Mouse (Mus musculus): Measurements from ENCODE around the gene Wscd2. TPM values are rescaled to one million over a fixed set of nuclear protein-coding genes. Genes with fewer than 3 reads are reported as not detected.

The Wscd2 gene
- total RNA-seq (2021) (under 1 TPM; 0.26 to 0.34 TPM), polyA plus RNA-seq (2012; rRNA removed) (0.82 and 1.5 TPM in 2 replicates)
- long read RNA-seq, full-length matches to known transcripts: 1 of 1 reads
- long read RNA-seq, partial matches to known transcripts: 0 of 1 reads
- long read RNA-seq, other reads (novel, unspliced or antisense): 0 of 1 reads

DNA sequence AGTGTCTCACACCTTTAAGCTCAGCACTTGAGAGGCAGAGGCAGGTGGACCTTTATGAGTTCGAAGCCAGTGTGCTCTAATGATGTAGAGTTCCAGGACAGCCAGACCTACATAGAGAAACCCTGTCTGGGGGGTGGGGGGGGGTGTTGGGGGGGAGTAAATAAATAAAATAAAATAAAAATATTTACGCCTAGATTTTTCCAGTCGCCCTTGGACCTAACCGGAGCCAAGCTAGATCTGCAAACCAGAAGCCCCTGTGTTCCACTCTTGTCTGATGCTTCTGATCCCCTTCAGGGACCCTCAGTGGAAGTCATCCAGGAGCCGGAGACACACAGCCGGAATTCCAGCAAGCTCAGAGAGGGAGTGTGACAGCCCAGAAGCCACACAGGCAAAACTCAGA, at the start of gene Wscd2:
Gene Wscd2, plus strand, starts transcription at position 301 of the 400 bp plus-strand sequence.
- WGBS: 59% methylated on average over 6 of the region's 6 CpGs
- Histone ChIP-seq H3K4me3 (peak within 1 kb of the TSS; percentile 11; the same call in 1 of the 2 replicates), H3K4me1 (ENCODE audit: control insufficient read depth, insufficient read depth, low read length) (no peaks in the 10 kb centered on the region), H3K27me3 (ENCODE audit: control insufficient read depth, insufficient read depth, low read length) (peaks cover 5% of the 10 kb centered on the region), H3K79me2 (replicated peaks; ENCODE audit: control insufficient read depth, insufficient read depth, low read length) (no peaks in the 10 kb centered on the region), H3K9ac (ENCODE audit: low read depth, low read length) (no peak within 1 kb of the TSS), H3K27ac (no peak within 1 kb of the TSS), H3K36me3 (ENCODE audit: control insufficient read depth, insufficient read depth, low read length) (no peaks in the 10 kb centered on the region)
- intact Hi-C loops (cut with DNase I): no loop called here
- TF ChIP-seq EP300 (IDR thresholded peaks at IDR 0.05; ENCODE audit: insufficient read depth, low read depth, low read length) (no peak), CTCF (IDR thresholded peaks at IDR 0.05) (no peak), POLR2A (IDR thresholded peaks at IDR 0.05; ENCODE audit: insufficient read depth, low read depth, low read length) (no peak)
- DNase-seq: no peak

DNA sequence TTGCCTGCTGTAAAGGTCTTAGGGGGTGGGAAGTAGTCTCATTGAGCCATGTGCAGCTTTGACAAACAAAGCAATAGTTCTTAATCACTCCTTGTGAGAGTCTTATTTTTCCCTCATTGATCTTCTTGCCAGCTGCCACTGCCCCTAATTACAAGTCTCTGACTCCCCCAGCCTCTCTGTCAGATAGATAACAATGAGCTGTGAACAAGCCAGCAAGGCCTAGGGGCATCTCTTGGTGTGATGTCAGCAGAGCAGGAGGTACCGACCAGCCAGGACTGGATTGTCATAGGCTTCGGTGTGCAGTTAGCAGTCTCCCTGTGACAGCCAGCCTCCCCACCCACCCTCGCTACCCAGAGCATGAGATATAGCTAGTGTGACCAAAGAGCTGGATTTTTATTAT, 48.0 kb upstream of the Wscd2 start:
- TF ChIP-seq CTCF (IDR thresholded peaks at IDR 0.05) (no peak), EP300 (IDR thresholded peaks at IDR 0.05; ENCODE audit: insufficient read depth, low read depth, low read length) (no peak), POLR2A (IDR thresholded peaks at IDR 0.05; ENCODE audit: insufficient read depth, low read depth, low read length) (no peak)
- Histone ChIP-seq H3K9ac (ENCODE audit: low read depth, low read length) (no peak overlapping the region), H3K79me2 (replicated peaks; ENCODE audit: control insufficient read depth, insufficient read depth, low read length) (no peaks in the 10 kb centered on the region), H3K36me3 (ENCODE audit: control insufficient read depth, insufficient read depth, low read length) (no peaks in the 10 kb centered on the region), H3K27ac (no peak overlapping the region), H3K4me3 (no peak overlapping the region), H3K4me1 (ENCODE audit: control insufficient read depth, insufficient read depth, low read length) (no peaks in the 10 kb centered on the region), H3K27me3 (ENCODE audit: control insufficient read depth, insufficient read depth, low read length) (no peaks in the 10 kb centered on the region)
- WGBS: 59% methylated on average over 3 of the region's 3 CpGs
- intact Hi-C loops (cut with DNase I): no loop called here
- no peak for DNase-seq

DNA sequence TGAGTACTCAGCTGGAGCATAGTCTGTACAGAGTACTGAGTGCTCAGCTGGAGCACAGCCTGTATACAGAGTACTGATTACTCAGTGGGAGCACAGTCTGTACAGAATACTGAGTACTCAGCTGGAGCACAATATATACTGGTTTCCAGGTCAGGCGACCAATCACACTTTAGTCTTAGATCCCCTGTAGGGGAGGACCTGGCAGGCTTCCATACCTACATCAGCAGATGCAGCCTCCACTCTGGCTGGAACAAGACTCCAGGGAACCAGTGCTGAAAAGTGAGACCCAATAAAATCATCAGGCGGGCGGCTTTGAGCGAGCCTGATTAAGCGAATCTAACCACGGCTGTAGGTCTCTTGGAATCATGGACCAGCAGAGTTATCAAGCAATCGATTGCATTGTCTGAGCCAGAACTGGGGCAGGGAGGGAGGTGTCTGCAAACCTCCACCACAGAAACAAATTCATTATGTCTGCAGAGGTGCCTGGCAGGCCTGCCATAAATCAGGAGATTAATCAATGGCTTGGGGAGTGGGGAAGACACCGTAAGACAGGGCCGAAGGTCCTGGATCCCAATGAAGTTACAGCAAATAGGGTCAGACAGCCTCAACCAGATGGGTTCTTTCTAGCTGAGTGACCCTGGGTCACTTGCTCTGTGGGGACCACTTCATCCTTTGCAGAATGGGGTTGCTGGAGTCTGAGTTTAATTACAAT, 42.0 kb upstream of the Wscd2 start:
- DNase-seq: no peak
- H3K79me2 ChIP-seq (replicated peaks; ENCODE audit: control insufficient read depth, insufficient read depth, low read length): no peaks in the 10 kb centered on the region
- intact Hi-C loops (cut with DNase I): no loop called here
- H3K4me1 ChIP-seq (ENCODE audit: control insufficient read depth, insufficient read depth, low read length): no peaks in the 10 kb centered on the region
- H3K27me3 ChIP-seq (ENCODE audit: control insufficient read depth, insufficient read depth, low read length): no peaks in the 10 kb centered on the region
- H3K9ac ChIP-seq (ENCODE audit: low read depth, low read length): no peak overlapping the region
- no peaks in the 10 kb centered on the region for H3K36me3 ChIP-seq (ENCODE audit: control insufficient read depth, insufficient read depth, low read length)
- H3K4me3 ChIP-seq: no peak overlapping the region
- no peak for TF ChIP-seq POLR2A (IDR thresholded peaks at IDR 0.05; ENCODE audit: insufficient read depth, low read depth, low read length)
- TF ChIP-seq EP300 (IDR thresholded peaks at IDR 0.05; ENCODE audit: insufficient read depth, low read depth, low read length): no peak
- TF ChIP-seq CTCF (IDR thresholded peaks at IDR 0.05): no peak
- no peak overlapping the region for H3K27ac ChIP-seq
- WGBS: 76% methylated on average over 9 of the region's 9 CpGs

DNA sequence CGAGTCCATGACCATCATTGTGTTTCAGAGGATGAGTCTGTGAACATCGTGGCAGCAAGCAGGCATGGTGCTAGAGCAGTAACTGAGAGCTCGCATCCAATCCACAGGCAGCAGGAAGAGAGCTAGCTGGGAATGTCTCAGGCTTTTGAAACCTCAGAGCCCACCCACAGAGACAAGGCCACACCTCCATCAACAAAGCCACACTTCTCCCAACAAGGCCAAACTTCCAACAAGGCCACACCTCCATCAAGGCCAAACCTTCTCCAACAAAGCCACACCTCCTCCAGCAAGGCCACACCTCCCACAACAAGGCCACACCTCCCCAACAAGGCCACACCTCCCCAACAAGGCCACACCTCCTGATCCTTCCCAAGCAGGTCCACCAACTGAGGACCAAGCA, 40.8 kb upstream of the Wscd2 start:
- intact Hi-C loops (cut with DNase I): no loop called here
- Histone ChIP-seq H3K4me3 (no peak overlapping the region), H3K27ac (no peak overlapping the region), H3K4me1 (ENCODE audit: control insufficient read depth, insufficient read depth, low read length) (no peaks in the 10 kb centered on the region), H3K79me2 (replicated peaks; ENCODE audit: control insufficient read depth, insufficient read depth, low read length) (no peaks in the 10 kb centered on the region), H3K27me3 (ENCODE audit: control insufficient read depth, insufficient read depth, low read length) (no peaks in the 10 kb centered on the region), H3K9ac (ENCODE audit: low read depth, low read length) (no peak overlapping the region), H3K36me3 (ENCODE audit: control insufficient read depth, insufficient read depth, low read length) (no peaks in the 10 kb centered on the region)
- TF ChIP-seq POLR2A (IDR thresholded peaks at IDR 0.05; ENCODE audit: insufficient read depth, low read depth, low read length): no peak
- no peak for DNase-seq
- WGBS: 68% methylated on average over 3 of the region's 3 CpGs

DNA sequence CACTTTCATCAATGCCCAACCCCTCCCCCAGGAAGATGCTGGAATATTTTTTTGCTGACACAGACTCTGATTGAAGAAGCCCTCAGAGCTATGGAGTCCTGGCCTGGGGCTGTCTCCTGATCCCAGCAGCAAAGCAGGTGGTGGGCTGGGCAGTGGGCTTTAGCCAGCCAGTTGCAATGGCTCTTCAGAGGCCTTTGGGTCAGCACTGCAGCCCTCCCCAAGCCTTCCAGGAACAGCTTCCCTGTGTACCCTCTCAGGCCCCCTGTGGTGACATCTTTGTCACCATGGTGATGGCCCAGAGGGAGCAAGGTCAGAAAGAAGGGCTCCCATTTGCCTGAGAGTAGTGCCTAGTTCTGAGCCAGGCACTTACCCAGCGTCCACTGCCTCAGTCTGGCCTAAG, 37.4 kb upstream of the Wscd2 start:
- intact Hi-C loops (cut with DNase I): no loop called here
- no peaks in the 10 kb centered on the region for H3K79me2 ChIP-seq (replicated peaks; ENCODE audit: control insufficient read depth, insufficient read depth, low read length)
- no peak overlapping the region for H3K9ac ChIP-seq (ENCODE audit: low read depth, low read length)
- H3K27me3 ChIP-seq (ENCODE audit: control insufficient read depth, insufficient read depth, low read length): no peaks in the 10 kb centered on the region
- no peaks in the 10 kb centered on the region for H3K36me3 ChIP-seq (ENCODE audit: control insufficient read depth, insufficient read depth, low read length)
- no peak for DNase-seq
- 7% methylated on average over 1 of the region's 1 CpGs for WGBS
- TF ChIP-seq POLR2A (IDR thresholded peaks at IDR 0.05; ENCODE audit: insufficient read depth, low read depth, low read length) (no peak), CTCF (IDR thresholded peaks at IDR 0.05) (no peak), EP300 (IDR thresholded peaks at IDR 0.05; ENCODE audit: insufficient read depth, low read depth, low read length) (no peak)
- H3K4me3 ChIP-seq: no peak overlapping the region
- H3K4me1 ChIP-seq (ENCODE audit: control insufficient read depth, insufficient read depth, low read length): no peaks in the 10 kb centered on the region
- no peak overlapping the region for H3K27ac ChIP-seq

DNA sequence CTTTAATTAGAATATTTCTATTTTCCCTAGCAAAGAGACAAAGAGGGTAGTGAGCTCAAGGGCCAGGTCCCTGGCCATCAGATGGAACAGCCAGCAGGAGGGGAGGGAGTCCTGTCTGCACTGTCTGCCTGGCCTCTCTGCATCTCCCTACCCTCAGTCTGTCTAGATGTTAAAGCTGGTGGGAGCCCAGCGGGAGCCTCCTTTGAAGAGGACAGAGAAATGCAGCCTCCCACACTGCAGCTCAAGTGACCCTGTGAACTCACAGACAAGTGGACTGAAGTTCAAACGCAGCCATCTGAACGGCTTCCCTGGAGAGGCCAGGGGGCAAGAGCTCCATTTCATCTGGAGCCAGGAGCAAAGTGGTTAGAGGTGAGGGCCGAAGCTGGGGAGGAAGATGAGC, 36.8 kb upstream of the Wscd2 start:
- no peak for TF ChIP-seq POLR2A (IDR thresholded peaks at IDR 0.05; ENCODE audit: insufficient read depth, low read depth, low read length)
- TF ChIP-seq CTCF (IDR thresholded peaks at IDR 0.05): no peak
- no peak for TF ChIP-seq EP300 (IDR thresholded peaks at IDR 0.05; ENCODE audit: insufficient read depth, low read depth, low read length)
- no peaks in the 10 kb centered on the region for H3K79me2 ChIP-seq (replicated peaks; ENCODE audit: control insufficient read depth, insufficient read depth, low read length)
- WGBS: 6% methylated on average over 4 of the region's 4 CpGs

More for the DNA sequence above, 36.8 kb upstream of the Wscd2 start:
- Histone ChIP-seq H3K36me3 (ENCODE audit: control insufficient read depth, insufficient read depth, low read length) (no peaks in the 10 kb centered on the region), H3K27me3 (ENCODE audit: control insufficient read depth, insufficient read depth, low read length) (no peaks in the 10 kb centered on the region), H3K9ac (ENCODE audit: low read depth, low read length) (no peak overlapping the region), H3K4me3 (no peak overlapping the region), H3K27ac (no peak overlapping the region), H3K4me1 (ENCODE audit: control insufficient read depth, insufficient read depth, low read length) (no peaks in the 10 kb centered on the region)
- intact Hi-C loops (cut with DNase I): no loop called here
- DNase-seq: no peak

Measured in heart, adult 2 months (tissue).